Mouse (Mus musculus) MN1 (cell line): Measurements from ENCODE around the gene Eid3.

Experiments
- DNase-seq: peaks from one replicate; pipeline ENCODE4 v3.0.0-alpha.2; 2016; ENCODE audit warnings: low spot score

The Eid3 gene

GRCm38 (mm10) chr10:82913238-82913637 lies 46.8 kb downstream of the Eid3 start:
- no peak for DNase-seq

GRCm38 (mm10) chr10:82913772-82914171 lies 47.3 kb downstream of the Eid3 start:
- DNase-seq = no peak
